Mouse (Mus musculus) lung, embryonic 15.5 days (tissue): ENCODE results near the gene Gtf2ird2. TPM values are rescaled to one million over a fixed set of nuclear protein-coding genes. Genes with fewer than 3 reads are reported as not detected.

Experiments
- ATAC-seq: fragments of 200-750 bp; cut with Nextera tagmentation; 2 replicates; pipeline ENCODE4 v1.8.0; 2017; ENCODE audit warnings: moderate number of reproducible peaks, borderline replicate concordance; ENCODE audit not compliant: low FRiP score, low TSS enrichment; ENCODE audit errors: extremely low read depth
- H3K27ac ChIP-seq: fragments of 300-500 bp; sonication (generic); 2 replicates; pipeline ENCODE4 v1.5.1; 2015; ENCODE audit warnings: moderate library complexity, mild to moderate bottlenecking, inconsistent platforms
- H3K27me3 ChIP-seq: fragments of 300-500 bp; sonication (generic); 2 replicates; pipeline ENCODE4 v1.6.1; 2015; ENCODE audit warnings: inconsistent platforms
- H3K36me3 ChIP-seq: fragments of 300-500 bp; sonication (generic); 2 replicates; pipeline ENCODE4 v1.6.1; 2015; ENCODE audit warnings: inconsistent platforms
- H3K4me1 ChIP-seq: fragments of 300-500 bp; sonication (generic); 2 replicates; pipeline ENCODE4 v1.6.1; 2015; ENCODE audit warnings: inconsistent platforms
- H3K4me2 ChIP-seq: fragments of 300-500 bp; sonication (generic); 2 replicates; pipeline ENCODE4 v1.6.1; 2015; ENCODE audit warnings: inconsistent platforms, mild to moderate bottlenecking, moderate library complexity
- H3K4me3 ChIP-seq: fragments of 300-500 bp; sonication (generic); 2 replicates; pipeline ENCODE4 v1.5.1; 2015; ENCODE audit warnings: mild to moderate bottlenecking, inconsistent platforms
- H3K9ac ChIP-seq: fragments of 300-500 bp; sonication (generic); 2 replicates; pipeline ENCODE4 v1.6.1; 2015; ENCODE audit warnings: inconsistent platforms
- H3K9me3 ChIP-seq: fragments of 300-500 bp; sonication (generic); 2 replicates; pipeline ENCODE4 v1.6.1; 2016; ENCODE audit warnings: inconsistent platforms
- whole genome bisulfite sequencing: fragments of 180-500 bp; shearing (Covaris S2); methylation state at CpG from one replicate; pipeline ENCODE4 v1.1.7; 2015; 5-methylcytosine and 5-hydroxymethylcytosine counted together
- polyA plus RNA-seq: library from polyadenylated mRNA; unstranded; fragments of >200 nt; fragmentation: Nextera tagmentation; extraction: Ambion mirVana; gene quantifications from 2 replicates; pipeline ENCODE4 v1.2.1, GENCODE M21; 2015

Gtf2ird2 gene
- polyA plus RNA-seq, 1 experiment from 2014 or later = 10.1 TPM

DNA sequence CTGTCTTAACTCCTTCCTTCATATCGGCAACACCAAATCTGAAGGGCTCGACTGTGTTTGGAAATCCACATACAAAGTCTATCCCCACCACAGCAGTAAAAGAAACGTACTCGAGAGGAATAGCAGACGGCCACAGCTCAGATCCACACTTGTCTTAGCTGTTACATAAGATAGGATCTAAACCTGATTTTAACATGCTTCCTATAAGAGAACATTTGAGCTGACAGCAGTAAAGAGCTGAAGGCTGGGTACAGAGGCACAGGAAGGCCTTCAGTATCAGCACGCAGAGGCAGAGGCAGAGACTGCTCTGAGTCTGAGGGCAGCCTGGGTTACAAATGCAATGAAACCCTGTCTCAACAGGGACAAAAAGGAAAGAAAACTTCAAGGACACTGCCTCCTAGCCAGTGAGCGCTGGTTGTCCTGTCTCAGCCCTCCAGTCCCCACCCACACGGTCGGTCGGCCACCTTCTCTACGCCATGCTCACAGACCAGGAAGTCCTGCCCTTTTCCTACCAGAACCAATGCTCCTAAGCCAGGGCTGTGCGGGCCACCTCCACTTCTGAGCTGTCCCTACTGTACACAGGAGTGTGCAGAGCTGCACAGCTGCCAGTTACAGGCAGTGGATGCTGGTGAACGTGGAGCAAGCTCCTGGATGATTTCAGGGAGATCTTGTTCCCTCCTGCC, 73.7 kb downstream of the Gtf2ird2 start:
- Histone ChIP-seq H3K36me3 (peaks cover 95% of the 10 kb centered on the region), H3K9me3 (no peaks in the 10 kb centered on the region), H3K4me1 (no peaks in the 10 kb centered on the region), H3K27ac (no peak overlapping the region), H3K27me3 (no peaks in the 10 kb centered on the region), H3K4me3 (no peak overlapping the region), H3K9ac (no peak overlapping the region), H3K4me2 (no peak overlapping the region)
- no peak for ATAC-seq
- WGBS = 89% methylated on average over 13 of the region's 13 CpGs

DNA sequence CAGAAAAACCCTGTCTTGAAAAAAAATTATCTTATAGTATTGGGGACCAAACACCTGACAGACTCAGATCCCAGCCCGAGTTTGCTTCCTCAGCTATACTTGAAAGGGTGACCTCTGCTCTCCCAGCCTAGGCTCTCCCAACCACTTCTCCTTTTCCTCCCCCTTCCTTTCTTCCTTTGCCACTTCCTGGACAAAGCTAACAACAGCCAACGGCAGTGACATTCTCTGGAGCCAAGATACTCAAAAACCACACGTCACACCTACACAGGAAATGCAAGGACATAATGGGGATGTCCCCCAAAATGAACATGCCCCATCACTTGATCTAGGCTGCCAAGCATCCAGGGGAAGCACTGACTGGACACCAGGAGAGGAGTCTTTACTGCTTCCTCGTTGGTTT, 74.6 kb downstream of the Gtf2ird2 start:
- H3K27ac ChIP-seq = no peak overlapping the region
- H3K4me1 ChIP-seq = no peaks in the 10 kb centered on the region
- 55% methylated on average over 4 of the region's 4 CpGs for WGBS
- no peak for ATAC-seq
- peaks cover 95% of the 10 kb centered on the region for H3K36me3 ChIP-seq
- no peaks in the 10 kb centered on the region for H3K9me3 ChIP-seq
- no peak overlapping the region for H3K4me3 ChIP-seq
- H3K9ac ChIP-seq = no peak overlapping the region
- H3K4me2 ChIP-seq = no peak overlapping the region
- no peaks in the 10 kb centered on the region for H3K27me3 ChIP-seq

- no peak for ATAC-seq
- Histone ChIP-seq H3K4me1 (no peaks in the 10 kb centered on the region), H3K9ac (no peak overlapping the region), H3K9me3 (no peaks in the 10 kb centered on the region), H3K4me2 (no peak overlapping the region), H3K4me3 (no peak overlapping the region), H3K36me3 (peaks cover 95% of the 10 kb centered on the region), H3K27me3 (no peaks in the 10 kb centered on the region), H3K27ac (no peak overlapping the region)
- WGBS = 94% methylated on average over 2 of the region's 2 CpGs
Measured at GRCm38 (mm10) chr5:134258934-134259333, 75.1 kb downstream of the Gtf2ird2 start.

GRCm38 (mm10) chr5:134260001-134260636, 76.3 kb downstream of the Gtf2ird2 start:
- H3K27ac ChIP-seq = no peak overlapping the region
- no peaks in the 10 kb centered on the region for H3K9me3 ChIP-seq
- no peak overlapping the region for H3K9ac ChIP-seq
- no peaks in the 10 kb centered on the region for H3K27me3 ChIP-seq
- no peak overlapping the region for H3K4me3 ChIP-seq
- no peak for ATAC-seq
- no peaks in the 10 kb centered on the region for H3K4me1 ChIP-seq
- WGBS = 95% methylated on average over 9 of the region's 9 CpGs
- peaks cover 96% of the 10 kb centered on the region for H3K36me3 ChIP-seq
- H3K4me2 ChIP-seq = no peak overlapping the region

DNA sequence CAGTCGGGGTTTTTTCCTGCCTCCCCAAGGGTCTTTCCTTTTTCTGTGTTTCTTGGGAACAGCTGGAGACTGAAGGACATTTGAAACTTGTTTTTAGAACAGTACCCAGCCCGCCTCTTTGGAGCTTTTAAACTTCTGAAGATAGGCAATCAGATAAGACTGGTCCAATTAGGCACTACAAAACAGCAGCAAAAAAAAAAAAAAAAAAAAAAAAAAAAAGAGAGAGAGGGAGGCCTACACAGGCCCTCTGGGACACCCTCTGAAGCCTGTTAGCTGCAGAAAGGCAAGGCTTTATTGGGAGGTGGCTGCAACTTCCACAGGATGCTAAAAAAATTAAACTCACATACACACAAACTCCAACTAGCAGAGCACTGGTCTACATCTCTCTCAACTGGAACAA, 82.1 kb downstream of the Gtf2ird2 start:
- Histone ChIP-seq H3K4me2 (no peak overlapping the region), H3K9ac (no peak overlapping the region), H3K27ac (no peak overlapping the region), H3K27me3 (no peaks in the 10 kb centered on the region), H3K4me3 (no peak overlapping the region), H3K4me1 (no peaks in the 10 kb centered on the region), H3K9me3 (no peaks in the 10 kb centered on the region), H3K36me3 (peaks cover 96% of the 10 kb centered on the region)
- ATAC-seq = no peak
- WGBS = 80% methylated on average over 2 of the region's 2 CpGs

DNA sequence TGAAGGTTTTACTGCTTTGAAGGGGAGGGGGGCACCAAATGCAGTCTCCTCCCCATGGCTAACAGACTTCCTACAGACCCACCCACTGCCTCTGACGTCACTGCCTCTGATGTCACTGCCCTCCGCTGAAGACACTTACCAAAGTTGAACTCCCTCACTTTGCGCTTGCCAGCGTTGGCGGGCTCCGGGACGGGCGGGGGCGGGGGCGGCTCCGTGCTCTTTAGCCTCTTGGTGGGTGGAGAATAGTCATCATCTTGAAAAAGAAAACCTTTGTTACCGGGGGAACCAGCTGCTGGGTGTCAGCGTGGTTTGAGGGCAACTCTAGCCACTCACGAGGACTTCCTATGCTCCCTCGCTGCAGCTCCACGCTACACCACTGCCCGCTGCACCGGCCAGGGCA, 82.6 kb downstream of the Gtf2ird2 start:
- Histone ChIP-seq H3K36me3 (peaks cover 96% of the 10 kb centered on the region), H3K27ac (no peak overlapping the region), H3K27me3 (no peaks in the 10 kb centered on the region), H3K4me3 (no peak overlapping the region), H3K9me3 (no peaks in the 10 kb centered on the region), H3K9ac (no peak overlapping the region), H3K4me2 (no peak overlapping the region), H3K4me1 (no peaks in the 10 kb centered on the region)
- WGBS = 81% methylated on average over 18 of the region's 18 CpGs
- ATAC-seq = no peak

GRCm38 (mm10) chr5:134268751-134269150, 84.9 kb downstream of the Gtf2ird2 start:
- no peak for ATAC-seq
- peaks cover 96% of the 10 kb centered on the region for H3K36me3 ChIP-seq
- H3K4me3 ChIP-seq = no peak overlapping the region
- H3K4me2 ChIP-seq = no peak overlapping the region
- WGBS = 96% methylated on average over 8 of the region's 8 CpGs
- H3K4me1 ChIP-seq = no peaks in the 10 kb centered on the region
- no peaks in the 10 kb centered on the region for H3K27me3 ChIP-seq
- no peak overlapping the region for H3K27ac ChIP-seq
- H3K9ac ChIP-seq = no peak overlapping the region
- no peaks in the 10 kb centered on the region for H3K9me3 ChIP-seq

DNA sequence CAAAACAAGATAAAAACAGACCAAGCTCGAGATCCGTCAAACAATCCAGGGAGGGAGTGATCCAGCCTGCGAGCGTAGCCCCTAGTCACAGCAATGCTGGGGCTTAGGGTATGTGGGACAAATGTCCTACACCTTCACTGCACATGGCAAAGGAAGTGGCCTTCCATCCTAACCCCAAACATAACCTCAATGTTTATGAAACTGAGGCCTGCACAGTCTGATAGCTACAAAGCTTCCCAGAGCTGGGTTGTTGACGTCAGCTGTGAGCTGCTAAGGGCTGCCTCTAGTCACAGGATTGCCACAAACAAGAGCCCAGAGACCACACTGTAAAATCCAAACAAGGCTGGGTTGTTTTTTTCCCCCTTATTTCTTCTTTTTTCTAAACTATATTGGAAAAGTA, 85.9 kb downstream of the Gtf2ird2 start:
- H3K9me3 ChIP-seq = no peaks in the 10 kb centered on the region
- no peak overlapping the region for H3K4me3 ChIP-seq
- peaks cover 94% of the 10 kb centered on the region for H3K36me3 ChIP-seq
- 77% methylated on average over 5 of the region's 5 CpGs for WGBS
- no peak overlapping the region for H3K9ac ChIP-seq
- H3K4me1 ChIP-seq = no peaks in the 10 kb centered on the region
- no peaks in the 10 kb centered on the region for H3K27me3 ChIP-seq
- no peak overlapping the region for H3K4me2 ChIP-seq
- H3K27ac ChIP-seq = no peak overlapping the region
- no peak for ATAC-seq

DNA sequence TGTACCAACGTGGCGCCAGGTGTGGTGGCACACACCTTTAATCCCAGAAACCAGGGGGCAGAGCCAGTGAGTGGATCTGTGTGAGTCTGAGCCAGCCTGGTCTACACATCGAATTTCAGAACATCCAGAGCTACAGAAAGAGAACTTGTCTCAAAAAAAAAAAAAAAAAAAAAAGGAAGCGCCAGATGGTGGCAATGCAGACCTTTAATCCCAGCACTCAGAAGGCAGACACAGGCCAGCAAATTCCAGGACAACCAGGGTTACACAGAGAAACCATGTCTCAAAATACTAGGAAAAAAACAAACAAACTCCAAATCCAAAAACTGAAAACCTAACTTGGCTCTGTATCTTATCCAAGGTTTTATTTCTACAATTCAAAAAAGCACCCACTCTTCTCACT, 86.7 kb downstream of the Gtf2ird2 start:
- Histone ChIP-seq H3K27ac (no peak overlapping the region), H3K27me3 (no peaks in the 10 kb centered on the region), H3K9ac (no peak overlapping the region), H3K4me2 (no peak overlapping the region), H3K36me3 (peaks cover 95% of the 10 kb centered on the region), H3K4me1 (no peaks in the 10 kb centered on the region), H3K9me3 (no peaks in the 10 kb centered on the region), H3K4me3 (no peak overlapping the region)
- WGBS = 79% methylated on average over 4 of the region's 4 CpGs
- no peak for ATAC-seq

- H3K4me3 ChIP-seq = no peak overlapping the region
- 84% methylated on average over 11 of the region's 11 CpGs for WGBS
- H3K9me3 ChIP-seq = no peaks in the 10 kb centered on the region
- no peaks in the 10 kb centered on the region for H3K27me3 ChIP-seq
- H3K27ac ChIP-seq = no peak overlapping the region
- H3K36me3 ChIP-seq = peaks cover 94% of the 10 kb centered on the region
- no peak for ATAC-seq
- no peak overlapping the region for H3K9ac ChIP-seq
- H3K4me2 ChIP-seq = no peak overlapping the region
- no peaks in the 10 kb centered on the region for H3K4me1 ChIP-seq
Measured at GRCm38 (mm10) chr5:134271421-134271820, 87.6 kb downstream of the Gtf2ird2 start.

GRCm38 (mm10) chr5:134272761-134273160, 88.9 kb downstream of the Gtf2ird2 start:
- peaks cover 95% of the 10 kb centered on the region for H3K36me3 ChIP-seq
- H3K27me3 ChIP-seq = no peaks in the 10 kb centered on the region
- H3K27ac ChIP-seq = no peak overlapping the region
- H3K4me1 ChIP-seq = no peaks in the 10 kb centered on the region
- 83% methylated on average over 11 of the region's 11 CpGs for WGBS
- no peak overlapping the region for H3K9ac ChIP-seq
- no peak for ATAC-seq
- no peak overlapping the region for H3K4me2 ChIP-seq
- H3K4me3 ChIP-seq = no peak overlapping the region
- no peaks in the 10 kb centered on the region for H3K9me3 ChIP-seq

DNA sequence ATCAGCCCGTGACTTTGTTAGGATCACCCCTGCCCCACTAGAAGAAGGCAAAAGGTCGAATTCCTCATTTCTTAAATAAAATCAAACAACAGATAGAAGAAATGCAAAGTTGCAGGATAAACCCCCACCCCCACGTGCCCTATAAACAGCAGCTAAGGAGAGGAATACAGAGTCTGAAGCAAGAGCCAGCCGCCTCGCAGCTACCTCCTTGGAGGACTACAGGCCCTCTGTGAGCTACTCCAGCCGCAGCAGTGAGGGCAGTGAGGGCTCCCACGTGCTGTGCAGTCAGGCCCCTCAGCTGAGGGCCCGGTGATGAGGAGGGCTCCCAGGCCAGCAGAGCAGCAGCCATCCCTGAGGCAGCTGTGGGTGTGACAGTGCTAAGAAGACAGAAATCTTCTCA, 89.9 kb downstream of the Gtf2ird2 start:
- WGBS = 73% methylated on average over 8 of the region's 8 CpGs
- Histone ChIP-seq H3K9ac (no peak overlapping the region), H3K27me3 (no peaks in the 10 kb centered on the region), H3K36me3 (peaks cover 95% of the 10 kb centered on the region), H3K4me1 (no peaks in the 10 kb centered on the region), H3K27ac (no peak overlapping the region), H3K4me3 (no peak overlapping the region), H3K4me2 (no peak overlapping the region), H3K9me3 (no peaks in the 10 kb centered on the region)
- no peak for ATAC-seq
